Mouse (Mus musculus) MEL (cell line): ENCODE measurements around the gene Meaf6. TPM values are rescaled to one million over a fixed set of nuclear protein-coding genes. Genes with fewer than 3 reads are reported as not detected.

ENCODE experiments used
- DNase-seq: peaks from one replicate; pipeline ENCODE4 v3.0.0; 2011; ENCODE audit warnings: low read depth, low spot score
- H3K27ac ChIP-seq: 2 replicates; pipeline ENCODE4 v1.5.1; 2012; ENCODE audit warnings: low read depth, mild to moderate bottlenecking, control low read depth, low read length, moderate library complexity; ENCODE audit not compliant: control insufficient read depth
- H3K27me3 ChIP-seq, 2 experiments: fragments of 150-350 bp in 1 of 2; sonication (generic) in 1 of 2; 2 replicates each; pipeline ENCODE4 v1.6.1; 2012; ENCODE audit warnings: low read length in 2 of 2, mild to moderate bottlenecking in 2 of 2, improper control_type of control experiment in 1 of 2, moderate library complexity in 1 of 2; ENCODE audit not compliant: insufficient read depth in 2 of 2, control insufficient read depth in 1 of 2
- H3K36me3 ChIP-seq, 2 experiments: 2 replicates each; pipeline ENCODE4 v1.6.1; 2012 to 2014; ENCODE audit warnings: low read length in 2 of 2, improper control_type of control experiment in 1 of 2, inconsistent platforms in 1 of 2, mild to moderate bottlenecking in 1 of 2; ENCODE audit not compliant: insufficient read depth in 2 of 2, control insufficient read depth in 1 of 2
- H3K4me1 ChIP-seq, 2 experiments: fragments of 150-350 bp in 1 of 2; sonication (generic) in 1 of 2; 2 replicates each; pipeline ENCODE4 v1.6.1; 2012; ENCODE audit warnings: low read length in 2 of 2, improper control_type of control experiment in 1 of 2, mild to moderate bottlenecking in 1 of 2; ENCODE audit not compliant: insufficient read depth in 2 of 2, control insufficient read depth in 1 of 2
- H3K4me3 ChIP-seq, 2 experiments: fragments of 150-350 bp in 1 of 2; sonication (generic) in 1 of 2; 2 replicates each; pipeline ENCODE4 v1.5.1; 2012; ENCODE audit warnings: low read depth in 2 of 2, low read length in 2 of 2, mild to moderate bottlenecking in 2 of 2, moderate library complexity in 2 of 2, control low read depth in 1 of 2, improper control_type of control experiment in 1 of 2; ENCODE audit not compliant: control insufficient read depth in 1 of 2, insufficient read depth in 1 of 2
- H3K79me2 ChIP-seq: 2 replicates; pipeline ENCODE4 v1.6.1; 2012; ENCODE audit warnings: mild to moderate bottlenecking, low read length, moderate library complexity; ENCODE audit not compliant: control insufficient read depth, poor library complexity, insufficient read depth
- H3K9ac ChIP-seq: 2 replicates; pipeline ENCODE4 v1.6.1; 2012; ENCODE audit warnings: low read depth, mild to moderate bottlenecking, control low read depth, low read length, moderate library complexity; ENCODE audit not compliant: control insufficient read depth, poor library complexity, severe bottlenecking
- H3K9me3 ChIP-seq: fragments of 150-350 bp; sonication (generic); replicated peaks from 2 replicates; pipeline ENCODE4 v1.6.1; 2012; ENCODE audit warnings: mild to moderate bottlenecking, low read length, improper control_type of control experiment, moderate library complexity; ENCODE audit not compliant: insufficient read depth
- BHLHE40 ChIP-seq: IDR thresholded peaks from 2 replicates; pipeline ENCODE4 v1.6.1; 2012; ENCODE audit warnings: low read depth, mild to moderate bottlenecking, inconsistent platforms, low read length, improper control_type of control experiment, borderline replicate concordance
- CHD1 ChIP-seq: IDR thresholded peaks from 2 replicates; pipeline ENCODE4 v1.6.1; 2012; ENCODE audit warnings: low read depth, mild to moderate bottlenecking, inconsistent platforms, low read length, improper control_type of control experiment
- E2F4 ChIP-seq: IDR thresholded peaks from 2 replicates; pipeline ENCODE4 v1.6.1; 2011; ENCODE audit warnings: low read depth, low read length, improper control_type of control experiment, borderline replicate concordance
- ELF1 ChIP-seq: IDR thresholded peaks from 2 replicates; pipeline ENCODE4 v1.6.1; 2014; ENCODE audit warnings: low read depth, mild to moderate bottlenecking, inconsistent platforms, low read length, improper control_type of control experiment, moderate library complexity
- EP300 ChIP-seq, 2 experiments: IDR thresholded peaks; 2 replicates each; pipeline ENCODE4 v1.6.1; 2011; ENCODE audit warnings: improper control_type of control experiment in 2 of 2, low read length in 2 of 2, low read depth in 1 of 2, mild to moderate bottlenecking in 1 of 2
- ETS1 ChIP-seq: IDR thresholded peaks from 2 replicates; pipeline ENCODE4 v1.6.1; 2012; ENCODE audit warnings: low read depth, mild to moderate bottlenecking, inconsistent platforms, low read length, improper control_type of control experiment, moderate library complexity
- GATA1 ChIP-seq: IDR thresholded peaks from 2 replicates; pipeline ENCODE4 v1.6.1; 2011; ENCODE audit warnings: low read depth, low read length, improper control_type of control experiment
- HCFC1 ChIP-seq: IDR thresholded peaks from 2 replicates; pipeline ENCODE4 v1.6.1; 2012; ENCODE audit warnings: low read depth, mild to moderate bottlenecking, inconsistent platforms, low read length, improper control_type of control experiment, moderate library complexity
- KAT2A ChIP-seq: conservative IDR thresholded peaks from 2 replicates; pipeline ENCODE4 v1.6.1; 2012; ENCODE audit warnings: low read depth, low read length, improper control_type of control experiment, inconsistent platforms
- MAFK ChIP-seq: IDR thresholded peaks from 2 replicates; pipeline ENCODE4 v1.6.1; 2011; ENCODE audit warnings: low read depth, mild to moderate bottlenecking, low read length, improper control_type of control experiment, borderline replicate concordance
- MAX ChIP-seq: IDR thresholded peaks from 2 replicates; pipeline ENCODE4 v1.6.1; 2011; ENCODE audit warnings: low read length, improper control_type of control experiment
- MAZ ChIP-seq: IDR thresholded peaks from 2 replicates; pipeline ENCODE4 v1.6.1; 2012; ENCODE audit warnings: low read depth, mild to moderate bottlenecking, inconsistent platforms, low read length, improper control_type of control experiment
- MXI1 ChIP-seq: IDR thresholded peaks from 2 replicates; pipeline ENCODE4 v1.6.1; 2011; ENCODE audit warnings: mild to moderate bottlenecking, low read depth, low read length, improper control_type of control experiment
- MYB ChIP-seq: IDR thresholded peaks from 2 replicates; pipeline ENCODE4 v1.6.1; 2011; ENCODE audit warnings: mild to moderate bottlenecking, low read depth, low read length, improper control_type of control experiment
- MYC ChIP-seq: IDR thresholded peaks from 2 replicates; pipeline ENCODE4 v1.6.1; 2011; ENCODE audit warnings: low read depth, mild to moderate bottlenecking, low read length, improper control_type of control experiment, moderate library complexity
- NELFE ChIP-seq: IDR thresholded peaks from 2 replicates; pipeline ENCODE4 v1.6.1; 2011; ENCODE audit warnings: low read depth, low read length, improper control_type of control experiment
- NRF1 ChIP-seq: IDR thresholded peaks from 2 replicates; pipeline ENCODE4 v1.6.1; 2014; ENCODE audit warnings: low read depth, mild to moderate bottlenecking, inconsistent platforms, low read length, improper control_type of control experiment, moderate library complexity; ENCODE audit not compliant: poor library complexity, insufficient read depth, severe bottlenecking
- POLR2A ChIP-seq, 2 experiments: IDR thresholded peaks; 2 replicates each; pipeline ENCODE4 v1.6.1; 2011 to 2012; ENCODE audit warnings: low read length in 2 of 2, mild to moderate bottlenecking in 2 of 2, control low read depth in 1 of 2, improper control_type of control experiment in 1 of 2, low read depth in 1 of 2, moderate library complexity in 1 of 2; ENCODE audit not compliant: control insufficient read depth in 1 of 2, insufficient read depth in 1 of 2, poor library complexity in 1 of 2
- POLR2AphosphoS2 ChIP-seq: IDR thresholded peaks from 2 replicates; pipeline ENCODE4 v1.6.1; 2011; ENCODE audit warnings: low read length, improper control_type of control experiment
- SIN3A ChIP-seq: IDR thresholded peaks from 2 replicates; pipeline ENCODE4 v1.6.1; 2012; ENCODE audit warnings: low read length, improper control_type of control experiment, inconsistent platforms
- SMC3 ChIP-seq: IDR thresholded peaks from 2 replicates; pipeline ENCODE4 v1.6.1; 2011; ENCODE audit warnings: low read depth, low read length, improper control_type of control experiment
- TBP ChIP-seq: IDR thresholded peaks from 2 replicates; pipeline ENCODE4 v1.8.0; 2011; ENCODE audit warnings: low read depth, low read length, improper control_type of control experiment
- TCF12 ChIP-seq: IDR thresholded peaks from 2 replicates; pipeline ENCODE4 v1.6.1; 2014; ENCODE audit warnings: low read depth, mild to moderate bottlenecking, inconsistent platforms, low read length, improper control_type of control experiment, moderate library complexity
- USF1 ChIP-seq: IDR thresholded peaks from 2 replicates; pipeline ENCODE4 v1.6.1; 2014; ENCODE audit warnings: low read depth, mild to moderate bottlenecking, inconsistent platforms, low read length, improper control_type of control experiment, moderate library complexity
- ZMIZ1 ChIP-seq: IDR thresholded peaks from 2 replicates; pipeline ENCODE4 v1.6.1; 2012; ENCODE audit warnings: low read depth, mild to moderate bottlenecking, inconsistent platforms, low read length, improper control_type of control experiment, moderate library complexity
- polyA plus RNA-seq, 2 experiments: library from polyadenylated mRNA; stranded (reverse) in 1 of 2; unstranded in 1 of 2; fragments of >175 nt in 1 of 2; fragments of >200 nt in 1 of 2; gene quantifications; 2 replicates each; pipeline versions ENCODE4 v1.2.1 to v1.2.4; 2012; ENCODE audit warnings: low replicate concordance in 2 of 2, low read depth in 1 of 2; ENCODE audit not compliant: insufficient read length in 2 of 2, insufficient read depth in 1 of 2, missing spikeins in 1 of 2
- total RNA-seq: library from RNA; depleted of rRNA; stranded (reverse); fragments of 300-350 nt; gene quantifications from 2 replicates; pipeline ENCODE4 v1.2.3, GENCODE M21; 2012

Gene Meaf6
- total and polyA plus RNA-seq, 3 experiments, result 34.9 to 46.7 TPM; not detected in 1

DNA sequence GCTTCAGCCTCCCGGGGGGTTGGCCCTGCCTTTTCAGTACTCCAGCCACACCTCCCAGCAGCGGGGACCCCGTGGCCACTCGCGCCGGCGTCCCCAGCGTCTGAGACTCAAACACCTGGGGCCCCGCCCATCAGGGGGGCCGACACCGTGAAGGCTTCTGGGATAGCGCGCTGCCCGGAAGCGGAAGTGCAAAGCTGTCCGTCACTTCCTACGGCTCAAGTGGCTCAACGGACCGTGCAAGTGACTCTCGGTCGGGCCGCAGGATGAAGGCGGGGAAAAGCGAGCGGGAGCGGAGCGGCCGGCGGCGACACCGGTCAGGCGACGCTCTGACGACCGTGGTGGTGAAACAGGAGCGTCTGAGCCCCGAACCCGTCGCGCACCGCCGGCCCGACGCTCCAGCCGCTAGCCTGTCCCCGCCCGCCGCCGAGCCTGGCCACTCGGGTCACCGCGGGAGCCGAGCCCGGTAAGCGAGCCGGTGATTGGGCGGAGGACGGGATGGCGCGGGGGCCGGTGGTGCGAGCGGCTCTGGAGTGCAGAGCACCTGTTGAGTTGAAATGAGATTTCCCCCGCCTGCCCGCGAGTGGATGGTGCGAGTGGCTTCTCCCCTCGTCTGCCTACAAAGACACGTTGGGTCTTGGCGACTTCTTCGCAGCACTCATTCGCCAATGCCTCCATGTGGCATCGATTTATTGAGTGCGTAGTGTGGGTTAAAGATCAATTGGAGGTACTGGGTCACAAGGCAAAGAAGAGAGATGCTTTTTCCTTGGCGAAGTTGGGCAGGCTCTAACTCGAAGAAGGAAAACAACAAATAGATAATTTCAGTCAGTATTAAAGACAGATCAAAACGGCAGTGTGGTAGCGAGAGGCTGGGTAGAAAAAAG lies 18.2 kb upstream of the Meaf6 start, which contains the start of gene Snip1:
TSS of gene Snip1 (plus strand) at position 183 of the 881 bp plus-strand sequence.
- Histone ChIP-seq H3K27me3 (no peaks in the 10 kb centered on the region), H3K27ac (peak within 1 kb of the TSS; percentile 41), H3K9ac (peak within 1 kb of the TSS; percentile 80), H3K4me1 (peaks cover 0 to 15% of the 10 kb centered on the region in 2 experiments; a peak in 2 of 4 replicates), H3K36me3 (peaks cover 9 to 15% of the 10 kb centered on the region in 2 experiments), H3K4me3 (peak within 1 kb of the TSS; percentile 74 to 88), H3K79me2 (peaks cover 23% of the 10 kb centered on the region), H3K9me3 (no peaks in the 10 kb centered on the region)
- peak; percentile 96 for DNase-seq
- 0 out of 2 replicates have a peak, but pooled peaks have one; percentile 49 for TF ChIP-seq MYB
- TF ChIP-seq MAFK, result no peak
- TF ChIP-seq SIN3A, result peak; percentile 95
- peak; percentile 90; the same call in 1 of the 2 replicates for TF ChIP-seq POLR2AphosphoS2
- no peak for TF ChIP-seq E2F4
- no peak for TF ChIP-seq CHD1
- no peak for TF ChIP-seq GATA1
- TF ChIP-seq NELFE, result peak; percentile 97
- TF ChIP-seq USF1, result peak; percentile 68
- TF ChIP-seq POLR2A (IDR thresholded peaks at IDR 0.05; ENCODE audit: control insufficient read depth in 1 of 2, insufficient read depth in 1 of 2, low read depth in 1 of 2, low read length in 2 of 2, poor library complexity in 1 of 2), result peak; percentile 97 to 98
- peak; percentile 96 for TF ChIP-seq HCFC1
- peak; percentile 37; the same call in 1 of the 2 replicates for TF ChIP-seq MYC
- TF ChIP-seq MXI1, result peak; percentile 71
- TF ChIP-seq BHLHE40, result no peak
- TF ChIP-seq TBP, result peak; percentile 68
- TF ChIP-seq MAZ, result peak; percentile 94
- no peak for TF ChIP-seq EP300 (IDR thresholded peaks at IDR 0.05; ENCODE audit: low read depth in 1 of 2, low read length in 2 of 2)
- peak; percentile 97 for TF ChIP-seq ELF1
- no peak for TF ChIP-seq SMC3
- peak; percentile 60 for TF ChIP-seq TCF12
- peak; percentile 80; the same call in 1 of the 2 replicates for TF ChIP-seq KAT2A
- TF ChIP-seq NRF1, result peak; percentile 39
- TF ChIP-seq MAX, result peak; percentile 56; the same call in 1 of the 2 replicates
- peak; percentile 90 for TF ChIP-seq ZMIZ1
- peak; percentile 49; the same call in 1 of the 2 replicates for TF ChIP-seq ETS1
